Mouse (Mus musculus) spleen, postnatal 0 days (tissue): ENCODE measurements around the gene 0610037L13Rik. TPM values are rescaled to one million over a fixed set of nuclear protein-coding genes. Genes with fewer than 3 reads are reported as not detected.

Experiments used
- polyA plus RNA-seq: library from polyadenylated mRNA; unstranded; fragments of >200 nt; fragmentation: Nextera tagmentation; extraction: Ambion mirVana; gene quantifications from 2 replicates; pipeline ENCODE4 v1.2.1, GENCODE M21; 2015

The 0610037L13Rik gene
- polyA plus RNA-seq, result 46.0 and 48.0 TPM in 2 replicates

DNA sequence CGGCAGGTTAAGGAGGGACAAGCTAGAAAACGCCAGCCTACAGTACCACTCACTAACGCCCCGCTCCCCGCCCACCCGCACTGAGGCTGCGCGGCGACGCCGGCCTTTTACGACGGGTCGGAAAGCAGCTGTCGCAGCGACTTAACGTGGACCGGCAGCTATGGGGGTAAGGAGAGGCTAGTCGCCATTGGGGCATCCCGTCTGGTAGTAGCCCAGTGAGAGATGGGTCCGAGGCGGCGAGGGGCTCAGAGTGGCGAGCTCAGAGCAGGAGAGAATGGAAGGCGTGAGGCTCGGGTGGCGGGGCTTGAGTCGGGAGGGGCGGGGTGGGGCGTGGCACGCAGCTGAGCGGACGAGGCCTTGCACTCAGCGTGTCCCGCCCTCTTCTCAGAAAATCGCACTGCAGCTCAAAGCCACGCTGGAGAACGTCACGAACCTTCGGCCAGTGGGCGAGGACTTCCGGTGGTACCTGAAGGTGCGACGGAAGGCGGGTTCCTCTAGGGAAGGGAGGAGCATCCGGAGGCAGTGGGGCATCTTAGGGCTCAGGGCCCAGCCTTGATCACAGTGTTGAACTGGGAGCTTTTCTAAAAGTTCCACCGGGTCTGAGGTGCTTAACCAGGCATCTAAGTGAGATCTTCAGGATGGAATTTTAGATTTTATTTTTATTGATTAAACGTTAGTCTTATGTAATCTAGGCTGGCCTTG lies at the start of gene 0610037L13Rik:
TSS of gene 0610037L13Rik (plus strand) at position 83 of the 702 bp plus-strand sequence.

DNA sequence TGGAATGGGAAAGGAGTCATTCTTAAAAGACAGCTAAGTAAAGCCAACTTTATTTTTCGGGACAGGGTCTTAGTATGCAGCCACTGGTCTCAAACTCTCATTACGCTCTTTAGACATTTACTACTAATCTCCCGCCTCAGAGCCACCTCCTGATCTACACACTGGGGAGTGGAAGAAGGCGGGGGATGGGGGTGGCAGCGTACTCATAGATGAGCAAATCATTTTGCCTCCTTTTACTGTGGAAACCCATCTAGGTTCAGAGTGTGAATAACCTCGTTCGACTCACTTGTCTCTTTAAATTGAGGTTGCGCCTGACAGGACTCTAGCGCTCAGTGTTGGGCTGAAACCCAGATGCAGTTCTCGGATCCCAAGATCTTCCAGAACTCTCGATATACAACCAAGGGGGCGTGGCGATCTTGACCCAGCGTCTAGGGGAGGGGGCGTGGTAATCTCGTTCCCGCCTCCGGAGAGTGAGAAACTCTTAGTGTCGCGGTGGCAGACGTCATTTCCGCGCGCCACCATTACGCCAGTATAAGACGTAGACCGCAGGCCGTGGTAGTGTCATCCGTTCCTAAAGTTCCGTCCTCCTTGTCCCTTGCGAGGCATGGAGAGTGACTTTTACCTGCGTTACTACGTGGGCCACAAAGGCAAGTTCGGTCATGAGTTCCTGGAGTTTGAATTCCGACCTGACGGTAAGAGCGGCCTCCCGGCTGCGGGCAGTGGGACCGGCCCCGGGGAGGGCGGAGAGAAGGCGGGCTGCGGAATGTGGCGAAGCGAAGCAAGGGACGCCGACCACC lies 10.2 kb upstream of the 0610037L13Rik start, which contains the start of gene Magoh:
TSS of gene Magoh (plus strand) at position 502 of the 797 bp plus-strand sequence.

DNA sequence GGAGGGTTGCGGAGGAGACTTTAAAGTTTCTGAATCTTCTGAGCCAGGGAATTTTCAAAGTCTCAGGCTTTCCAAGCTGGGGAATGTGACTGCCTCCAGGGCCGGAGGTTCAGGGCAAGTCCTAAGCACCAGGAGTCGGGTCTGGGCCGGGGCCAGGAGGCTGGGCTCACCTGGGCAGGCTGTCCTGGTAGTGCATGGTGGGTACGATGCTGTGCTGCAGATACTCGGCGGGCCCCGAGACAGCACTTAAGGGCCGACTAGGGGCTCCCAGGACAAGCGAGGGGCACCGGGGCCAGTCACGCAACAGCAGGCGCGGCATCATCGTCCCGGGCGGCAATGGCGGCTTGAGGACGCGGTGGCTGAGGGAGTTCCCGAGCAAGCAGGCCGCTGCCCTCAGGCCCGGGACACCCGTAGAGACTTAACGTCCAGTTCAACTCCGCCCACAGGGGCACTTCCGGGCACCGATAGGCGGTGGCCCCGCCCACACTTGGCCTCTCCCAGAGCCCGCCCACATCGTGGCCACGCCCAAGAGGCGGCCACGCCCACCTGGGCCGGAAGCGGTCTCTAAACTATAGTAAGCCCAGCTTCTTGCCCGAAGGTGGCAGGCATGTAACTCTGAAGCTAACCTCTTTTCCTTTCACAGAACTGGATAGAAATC lies 33.7 kb downstream of the 0610037L13Rik start, which contains the start of gene Cpt2:
TSS of gene Cpt2 (minus strand) at position 466 of the 658 bp plus-strand sequence.

Other genes starting within 250 kb of the 0610037L13Rik start
- 0.12 TPM in 1 of 2 replicates, not detected in the other for gene Dmrtb1, start 205.6 kb upstream of the 0610037L13Rik start, polyA plus RNA-seq
- 1.6 and 2.1 TPM in 2 replicates for gene Lrp8, start 87.6 kb upstream of the 0610037L13Rik start, polyA plus RNA-seq
- gene Magoh, start 10.1 kb upstream of the 0610037L13Rik start, polyA plus RNA-seq, result 149 and 164 TPM in 2 replicates
- 21.9 and 22.4 TPM in 2 replicates for gene Cpt2, start 33.8 kb downstream of the 0610037L13Rik start, polyA plus RNA-seq
- 0.08 and 0.25 TPM in 2 replicates for gene Slc1a7, start 78.5 kb downstream of the 0610037L13Rik start, polyA plus RNA-seq
- 1.5 and 2.7 TPM in 2 replicates for gene Podn, start 206.6 kb downstream of the 0610037L13Rik start, polyA plus RNA-seq